Mouse (Mus musculus) hindbrain, embryonic 11.5 days (tissue): Measurements from ENCODE around the gene Olfr419. TPM values are rescaled to one million over a fixed set of nuclear protein-coding genes. Genes with fewer than 3 reads are reported as not detected.

Source experiments
- ATAC-seq: fragments of 200-750 bp; cut with Nextera tagmentation; 2 replicates; pipeline ENCODE4 v1.8.0; 2017; ENCODE audit warnings: mild to moderate bottlenecking, moderate TSS enrichment, moderate library complexity; ENCODE audit not compliant: low FRiP score
- DNase-seq: peaks from one replicate; pipeline ENCODE4 v3.0.0-alpha.2; 2015; ENCODE audit warnings: low spot score
- H3K27ac ChIP-seq: fragments of 300-500 bp; sonication (generic); 2 replicates; pipeline ENCODE4 v1.5.1; 2014; ENCODE audit warnings: mild to moderate bottlenecking, low read depth, low read length
- H3K27me3 ChIP-seq: fragments of 300-500 bp; sonication (generic); 2 replicates; pipeline ENCODE4 v1.6.1; 2014; ENCODE audit warnings: mild to moderate bottlenecking, low read length, moderate library complexity, mixed read lengths; ENCODE audit not compliant: control insufficient read depth, insufficient read depth
- H3K36me3 ChIP-seq: fragments of 300-500 bp; sonication (generic); 2 replicates; pipeline ENCODE4 v1.6.1; 2014; ENCODE audit warnings: mild to moderate bottlenecking, low read length, moderate library complexity, mixed read lengths; ENCODE audit not compliant: control insufficient read depth, insufficient read depth
- H3K4me1 ChIP-seq: fragments of 300-500 bp; sonication (generic); replicated peaks from 2 replicates; pipeline ENCODE4 v1.6.1; 2014; ENCODE audit warnings: low read length, mixed read lengths; ENCODE audit not compliant: control insufficient read depth, insufficient read depth
- H3K4me2 ChIP-seq: fragments of 300-500 bp; sonication (generic); replicated peaks from 2 replicates; pipeline ENCODE4 v1.6.1; 2014; ENCODE audit warnings: mild to moderate bottlenecking, low read depth, low read length
- H3K4me3 ChIP-seq: fragments of 300-500 bp; sonication (generic); 2 replicates; pipeline ENCODE4 v1.5.1; 2014; ENCODE audit warnings: low read depth, low read length
- H3K9ac ChIP-seq: fragments of 300-500 bp; sonication (generic); 2 replicates; pipeline ENCODE4 v1.6.1; 2014; ENCODE audit warnings: low read depth, low read length
- H3K9me3 ChIP-seq: fragments of 300-500 bp; sonication (generic); 2 replicates; pipeline ENCODE4 v1.6.1; 2016; ENCODE audit warnings: low read length; ENCODE audit not compliant: control insufficient read depth
- WGBS: fragments of 180-500 bp; shearing (Covaris S2); extraction: QIAGEN DNeasy Blood & Tissue Kit; methylation state at CpG from one replicate; pipeline ENCODE4 v1.1.7; 2014; 5-methylcytosine and 5-hydroxymethylcytosine counted together
- polyA plus RNA-seq: library from polyadenylated mRNA; unstranded; fragments of >200 nt; fragmentation: Nextera tagmentation; extraction: Ambion mirVana; gene quantifications from 2 replicates; pipeline ENCODE4 v1.2.1, GENCODE M21; 2014

The Olfr419 gene
- polyA plus RNA-seq = not detected in 2 replicates

GRCm38 (mm10) chr1:174251961-174252360 is at the start of gene Olfr419:
Olfr419 (minus strand) TSS chr1:174252061.
- Histone ChIP-seq H3K9me3 (no peaks in the 10 kb centered on the region), H3K9ac (no peak within 1 kb of the TSS), H3K4me2 (no peak within 1 kb of the TSS), H3K27me3 (no peaks in the 10 kb centered on the region), H3K27ac (no peak within 1 kb of the TSS), H3K36me3 (no peaks in the 10 kb centered on the region), H3K4me1 (no peaks in the 10 kb centered on the region), H3K4me3 (no peak within 1 kb of the TSS)
- ATAC-seq = no peak
- DNase-seq = no peak
- WGBS = 84% methylated on average over 3 of the region's 3 CpGs

GRCm38 (mm10) chr1:174270643-174271042 is 18.8 kb upstream of the Olfr419 start:
- no peak for DNase-seq
- 90% methylated on average over 3 of the region's 3 CpGs for WGBS
- Histone ChIP-seq H3K4me3 (no peak overlapping the region), H3K9ac (no peak overlapping the region), H3K4me1 (no peaks in the 10 kb centered on the region), H3K27me3 (no peaks in the 10 kb centered on the region), H3K9me3 (no peaks in the 10 kb centered on the region), H3K36me3 (no peaks in the 10 kb centered on the region), H3K4me2 (no peak overlapping the region), H3K27ac (no peak overlapping the region)
- ATAC-seq = no peak

- Histone ChIP-seq H3K9ac (no peak overlapping the region), H3K36me3 (no peaks in the 10 kb centered on the region), H3K9me3 (no peaks in the 10 kb centered on the region), H3K4me2 (no peak overlapping the region), H3K27me3 (no peaks in the 10 kb centered on the region), H3K4me3 (no peak overlapping the region), H3K4me1 (no peaks in the 10 kb centered on the region), H3K27ac (no peak overlapping the region)
- ATAC-seq = no peak
- 85% methylated on average over 4 of the region's 4 CpGs for WGBS
- no peak for DNase-seq
Measured at GRCm38 (mm10) chr1:174269162-174269561, 17.3 kb upstream of the Olfr419 start.

GRCm38 (mm10) chr1:174267816-174268215 is 16.0 kb upstream of the Olfr419 start:
- Histone ChIP-seq H3K36me3 (no peaks in the 10 kb centered on the region), H3K4me1 (no peaks in the 10 kb centered on the region), H3K4me2 (no peak overlapping the region), H3K9ac (no peak overlapping the region), H3K4me3 (no peak overlapping the region), H3K27me3 (no peaks in the 10 kb centered on the region), H3K27ac (no peak overlapping the region), H3K9me3 (no peaks in the 10 kb centered on the region)
- DNase-seq = no peak
- ATAC-seq = peak; percentile 40; the same call in 1 of the 2 replicates
- 80% methylated on average over 4 of the region's 4 CpGs for WGBS

GRCm38 (mm10) chr1:174250376-174250775 is 1.5 kb downstream of the Olfr419 start:
- no peak for DNase-seq
- WGBS = 88% methylated on average over 2 of the region's 2 CpGs

GRCm38 (mm10) chr1:174247170-174247569 is 4.7 kb downstream of the Olfr419 start:
- H3K4me1 ChIP-seq = no peaks in the 10 kb centered on the region
- no peaks in the 10 kb centered on the region for H3K9me3 ChIP-seq
- H3K27me3 ChIP-seq = no peaks in the 10 kb centered on the region
- no peak overlapping the region for H3K4me3 ChIP-seq
- H3K27ac ChIP-seq = no peak overlapping the region
- no peaks in the 10 kb centered on the region for H3K36me3 ChIP-seq
- ATAC-seq = no peak
- DNase-seq = no peak
- no peak overlapping the region for H3K9ac ChIP-seq
- WGBS = 81% methylated on average over 6 of the region's 6 CpGs
- no peak overlapping the region for H3K4me2 ChIP-seq

More at GRCm38 (mm10) chr1:174250376-174250775, 1.5 kb downstream of the Olfr419 start:
- no peaks in the 10 kb centered on the region for H3K36me3 ChIP-seq
- H3K4me2 ChIP-seq = no peak overlapping the region
- no peaks in the 10 kb centered on the region for H3K4me1 ChIP-seq
- H3K9ac ChIP-seq = no peak overlapping the region
- ATAC-seq = no peak
- no peaks in the 10 kb centered on the region for H3K27me3 ChIP-seq
- H3K9me3 ChIP-seq = no peaks in the 10 kb centered on the region
- no peak overlapping the region for H3K4me3 ChIP-seq
- no peak overlapping the region for H3K27ac ChIP-seq

- no peaks in the 10 kb centered on the region for H3K4me1 ChIP-seq
- no peaks in the 10 kb centered on the region for H3K9me3 ChIP-seq
- H3K4me3 ChIP-seq = no peak overlapping the region
- H3K9ac ChIP-seq = no peak overlapping the region
- no peaks in the 10 kb centered on the region for H3K36me3 ChIP-seq
- H3K27me3 ChIP-seq = no peaks in the 10 kb centered on the region
- WGBS = 100% methylated on average over 1 of the region's 1 CpGs
- DNase-seq (no peak), ATAC-seq (no peak)
- H3K27ac ChIP-seq = no peak overlapping the region
- H3K4me2 ChIP-seq = no peak overlapping the region
Measured at GRCm38 (mm10) chr1:174246080-174246479, 5.8 kb downstream of the Olfr419 start.

- H3K27ac ChIP-seq = no peak overlapping the region
- 88% methylated on average over 2 of the region's 2 CpGs for WGBS
- ATAC-seq (no peak), DNase-seq (no peak)
- no peaks in the 10 kb centered on the region for H3K27me3 ChIP-seq
- no peaks in the 10 kb centered on the region for H3K9me3 ChIP-seq
- H3K9ac ChIP-seq = no peak overlapping the region
- no peaks in the 10 kb centered on the region for H3K36me3 ChIP-seq
- H3K4me2 ChIP-seq = no peak overlapping the region
- H3K4me3 ChIP-seq = no peak overlapping the region
- H3K4me1 ChIP-seq = no peaks in the 10 kb centered on the region
Measured at GRCm38 (mm10) chr1:174244621-174245020, 7.2 kb downstream of the Olfr419 start.

GRCm38 (mm10) chr1:174239916-174240315 is 11.9 kb downstream of the Olfr419 start:
- Histone ChIP-seq H3K9ac (no peak overlapping the region), H3K36me3 (no peaks in the 10 kb centered on the region), H3K4me1 (no peaks in the 10 kb centered on the region), H3K4me3 (no peak overlapping the region), H3K27me3 (no peaks in the 10 kb centered on the region), H3K27ac (no peak overlapping the region), H3K4me2 (no peak overlapping the region), H3K9me3 (no peaks in the 10 kb centered on the region)
- ATAC-seq = no peak
- WGBS = 94% methylated on average over 4 of the region's 4 CpGs
- DNase-seq = no peak
